Mouse (Mus musculus): ENCODE measurements around the gene Gpx3.

DNA sequence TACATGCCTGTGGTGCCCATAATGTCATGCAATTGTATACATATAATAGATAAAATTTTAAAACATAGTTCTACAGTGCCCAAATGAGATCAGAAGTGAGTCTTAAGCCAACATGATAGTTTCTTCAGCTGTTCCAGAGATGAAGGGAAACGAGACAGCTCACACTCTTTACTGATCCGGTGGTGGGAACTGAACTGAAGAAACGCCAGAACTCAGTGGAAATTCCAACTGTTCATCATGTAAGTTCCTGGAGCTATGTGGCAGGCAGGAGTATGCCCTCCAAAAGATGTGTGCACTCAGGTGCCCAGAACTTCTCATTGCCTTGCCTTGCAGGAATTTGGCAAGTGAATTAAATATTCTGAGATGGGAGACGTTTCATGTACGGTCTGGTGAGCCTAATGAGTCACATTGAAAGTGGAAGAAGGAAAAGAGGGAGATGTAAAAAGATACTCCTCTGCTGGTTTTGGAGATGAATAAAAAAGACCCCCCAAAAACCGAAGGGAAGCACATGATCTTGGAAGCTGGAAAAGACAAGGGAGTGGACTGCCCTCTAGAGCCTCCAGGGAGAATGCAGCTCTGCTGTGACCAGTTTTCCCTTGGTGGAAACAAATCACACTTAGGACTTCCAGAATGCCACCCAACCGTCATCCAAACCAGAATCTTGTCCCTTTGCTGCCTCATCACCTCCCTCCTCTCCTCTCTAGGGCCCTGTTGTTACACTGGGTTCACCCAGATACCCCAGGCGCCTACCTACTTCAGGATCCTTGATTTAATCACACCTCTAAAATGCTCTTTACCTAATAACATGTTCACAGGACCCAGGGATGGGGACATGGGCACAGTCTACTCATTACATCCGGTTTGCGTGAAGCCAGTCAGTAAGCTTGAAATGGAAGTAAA is 39.4 kb upstream of the Gpx3 start:
- TF ChIP-seq CTCF (IDR thresholded peaks at IDR 0.05; ENCODE audit: low read depth, low read length) (peak; percentile 73), POLR2A (IDR thresholded peaks at IDR 0.05; ENCODE audit: extremely low read depth, insufficient read depth, low read length) (no peak)
